Mouse (Mus musculus): ENCODE measurements around the gene Nos3.

Gene Nos3

DNA sequence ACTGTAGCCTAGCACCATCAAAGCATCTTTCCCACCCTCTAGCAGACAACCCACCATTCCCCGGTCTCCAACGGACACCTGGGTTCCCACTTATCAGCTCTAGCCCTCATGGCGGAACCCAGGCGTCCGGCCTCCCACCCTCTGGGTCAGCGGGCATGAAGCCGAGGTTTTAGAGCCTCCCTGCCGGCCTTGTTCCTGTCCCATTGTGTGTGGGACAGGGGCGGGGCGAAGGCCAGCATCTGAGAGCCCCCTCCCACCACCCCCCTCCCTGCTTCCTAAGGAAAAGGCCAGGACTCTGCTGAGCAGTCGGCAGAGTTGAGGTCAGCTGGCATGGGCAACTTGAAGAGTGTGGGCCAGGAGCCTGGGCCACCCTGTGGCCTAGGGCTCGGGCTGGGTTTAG lies at the start of gene Nos3:
Gene Nos3, plus strand, starts transcription at position 303 of the 400 bp plus-strand sequence.
- ChIA-PET CTCF (interaction anchor here in 2 of 4 experiments (0.7 to 6.6 kb wide), 6 partner anchors 13 to 1984 kb away, joined by 5 to 49 read pairs (median 10); partner anchors contain the start of gene Abcb8 (in 1 of the 2)), POLR2A (interaction anchor here in 3 of 4 experiments (0.6 to 3.1 kb wide), 7 partner anchors 12 to 189 kb away, joined by 3 to 12 read pairs (median 5); partner anchors contain the start of genes Abcb8 (in 1 of the 3) and Kcnh2 (in 1 of the 3))

GRCm38 (mm10) chr5:24319776-24320466 lies 44.7 kb upstream of the Nos3 start:
- POLR2A ChIA-PET: interaction anchor here in 3 of 4 experiments (0.6 to 1.4 kb wide), 19 partner anchors 10 to 476 kb away, joined by 3 to 7 read pairs (median 3); partner anchors contain the start of genes Abcb8 (in 1 of the 3), Fam126a (in 1 of the 3), Nupl2 (in 1 of the 3) and Tomm7 (in 1 of the 3)
- CTCF ChIA-PET: interaction anchor here (0.6 to 1.8 kb wide), 11 partner anchors 10 to 1315 kb away, joined by 3 to 10 read pairs (median 4); partner anchors contain the start of gene Abcb8 (in 1 of the 4)

DNA sequence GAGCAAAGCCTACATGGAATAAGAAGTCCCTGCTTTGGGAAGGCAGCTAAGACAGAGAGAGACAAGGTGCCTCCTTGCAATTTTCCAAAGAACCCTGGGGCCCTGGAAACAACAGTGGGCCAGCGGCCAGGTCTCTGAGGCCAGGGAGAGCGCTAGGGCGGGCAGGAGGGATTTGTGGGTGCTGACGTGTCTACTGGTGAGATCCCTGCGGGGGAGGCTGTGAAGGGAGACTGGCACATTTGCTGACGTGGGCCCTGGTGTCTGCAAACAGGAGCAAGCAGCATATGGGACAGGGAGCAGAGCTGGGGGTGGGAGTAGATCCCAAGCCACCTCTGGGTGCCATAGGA lies 44.2 kb upstream of the Nos3 start:
- POLR2A ChIA-PET: interaction anchor here in 3 of 4 experiments (0.6 to 2.1 kb wide), 14 partner anchors 9 to 476 kb away, joined by 3 to 5 read pairs (median 3); partner anchors contain the start of genes Abcb8 (in 1 of the 3), Kcnh2 (in 1 of the 3), Nupl2 (in 1 of the 3) and Tomm7 (in 1 of the 3)
- CTCF ChIA-PET: interaction anchor here (0.6 to 1.8 kb wide), 8 partner anchors 11 to 165 kb away, joined by 3 to 7 read pairs (median 4); no protein-coding TSS in a partner anchor

DNA sequence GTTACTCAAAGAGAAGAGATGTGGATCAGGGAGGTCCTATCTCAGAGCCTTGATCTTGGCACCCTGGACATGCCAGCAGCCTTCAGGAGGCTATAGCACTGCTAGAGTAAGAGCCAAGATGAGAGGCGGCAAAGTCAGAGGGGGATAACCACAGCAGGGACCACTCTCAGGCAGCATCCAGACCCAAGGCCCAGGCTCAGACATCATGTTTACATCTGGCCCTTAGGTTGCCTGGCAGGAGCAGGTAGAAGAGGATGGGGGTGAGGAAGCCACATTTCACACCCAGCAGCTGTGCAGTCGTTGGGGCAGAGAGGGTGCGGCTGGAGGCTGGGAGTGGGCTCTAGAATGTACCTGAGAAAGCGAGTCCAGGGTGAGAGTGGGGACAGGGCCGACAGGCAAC lies 43.7 kb upstream of the Nos3 start:
- POLR2A ChIA-PET: interaction anchor here in 2 of 4 experiments (0.8 to 2.1 kb wide), 5 partner anchors 9 to 47 kb away, joined by 3 to 5 read pairs (median 3); partner anchors contain the start of gene Kcnh2 (in 1 of the 2)
- CTCF ChIA-PET: interaction anchor here (0.6 to 1.8 kb wide), 6 partner anchors 11 to 163 kb away, joined by 3 to 7 read pairs (median 4); no protein-coding TSS in a partner anchor

GRCm38 (mm10) chr5:24321711-24322682 lies 42.6 kb upstream of the Nos3 start:
- CTCF ChIA-PET: interaction anchor here (0.6 to 2.4 kb wide), 10 partner anchors 9 to 329 kb away, joined by 3 to 8 read pairs (median 3); no protein-coding TSS in a partner anchor

DNA sequence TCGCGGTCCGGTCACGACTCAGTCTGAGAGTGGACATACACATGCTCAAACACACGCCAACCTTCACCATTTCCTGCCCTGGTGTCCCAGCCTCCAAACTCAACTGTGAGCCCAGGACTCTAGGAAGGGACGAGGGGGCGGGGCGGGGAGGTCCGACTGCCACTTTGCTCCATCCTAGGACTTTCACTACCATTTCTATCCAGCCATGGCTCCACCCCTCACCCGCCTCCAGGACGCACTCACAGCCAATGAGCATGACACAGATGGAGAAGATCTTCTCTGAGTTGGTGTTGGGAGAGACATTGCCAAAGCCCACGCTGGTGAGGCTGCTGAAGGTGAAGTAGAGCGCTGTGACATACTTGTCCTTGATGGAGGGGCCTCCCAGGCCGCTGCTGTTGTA lies 39.4 kb upstream of the Nos3 start:
- ChIA-PET POLR2A (interaction anchor here in 1 of 4 experiments (0.5 to 1.5 kb wide), 2 partner anchors 10 to 88 kb away, joined by 3 to 6 read pairs; partner anchors contain the start of gene Asic3), CTCF (interaction anchor here in 3 of 4 experiments (0.7 to 1.0 kb wide), 3 partner anchors 12 to 268 kb away, joined by 3 read pairs; no protein-coding TSS in a partner anchor)

More at GRCm38 (mm10) chr5:24321711-24322682, 42.6 kb upstream of the Nos3 start:
- POLR2A ChIA-PET: interaction anchor here in 2 of 4 experiments (0.6 to 2.1 kb wide), 7 partner anchors 14 to 65 kb away, joined by 3 to 5 read pairs (median 3); partner anchors contain the start of gene Kcnh2 (in 1 of the 2)

- POLR2A ChIA-PET: interaction anchor here in 1 of 4 experiments (0.6 to 1.5 kb wide), 2 partner anchors 9 kb away, joined by 3 to 6 read pairs; no protein-coding TSS in a partner anchor
Observed at GRCm38 (mm10) chr5:24326166-24326841, 38.3 kb upstream of the Nos3 start.

DNA sequence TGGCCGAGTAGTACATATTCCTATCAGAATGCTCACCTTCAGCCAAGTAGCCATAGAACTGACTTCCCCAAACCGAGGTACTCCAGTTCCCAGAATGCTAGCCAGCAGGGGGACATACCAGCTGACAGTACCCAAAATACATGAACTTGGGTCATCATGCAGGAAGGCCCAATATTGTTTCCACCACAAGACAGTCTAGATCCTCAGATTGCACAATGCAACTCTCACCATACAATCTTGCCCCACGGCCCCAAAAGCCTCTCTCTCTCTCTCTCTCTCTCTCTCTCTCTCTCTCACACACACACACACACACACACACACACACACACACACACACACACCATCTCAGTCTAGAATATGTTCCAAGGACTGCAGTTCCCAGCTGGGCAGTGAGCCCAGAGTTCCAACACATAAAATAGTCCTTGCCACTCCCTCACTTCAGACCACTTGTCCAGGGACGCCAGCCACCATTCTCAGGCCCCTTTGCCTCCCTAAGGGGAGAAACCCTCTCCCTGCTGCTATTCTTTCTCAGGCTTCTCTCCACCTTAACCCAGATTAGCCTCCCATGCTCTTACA lies 37.7 kb upstream of the Nos3 start:
- CTCF ChIA-PET: interaction anchor here in 2 of 4 experiments (0.7 to 1.6 kb wide), 2 partner anchors 9 to 64 kb away, joined by 4 to 5 read pairs; no protein-coding TSS in a partner anchor
- POLR2A ChIA-PET: interaction anchor here in 1 of 4 experiments (0.7 kb wide), 1 partner anchor 279 kb away, joined by 5 read pairs; no protein-coding TSS in a partner anchor

More at GRCm38 (mm10) chr5:24326166-24326841, 38.3 kb upstream of the Nos3 start:
- CTCF ChIA-PET: interaction anchor here in 3 of 4 experiments (0.7 to 1.0 kb wide), 3 partner anchors 11 to 64 kb away, joined by 3 to 5 read pairs (median 3); no protein-coding TSS in a partner anchor

GRCm38 (mm10) chr5:24328813-24329211 lies 35.8 kb upstream of the Nos3 start:
- CTCF ChIA-PET: interaction anchor here in 2 of 4 experiments (0.7 to 1.3 kb wide), 3 partner anchors 8 to 55 kb away, joined by 3 read pairs; no protein-coding TSS in a partner anchor
- POLR2A ChIA-PET: interaction anchor here in 2 of 4 experiments (1.2 to 2.0 kb wide), 3 partner anchors 19 to 59 kb away, joined by 3 to 7 read pairs (median 5); no protein-coding TSS in a partner anchor

- ChIA-PET POLR2A (interaction anchor here in 2 of 4 experiments (0.8 to 2.0 kb wide), 4 partner anchors 9 to 58 kb away, joined by 3 to 7 read pairs (median 4); no protein-coding TSS in a partner anchor), CTCF (interaction anchor here in 3 of 4 experiments (0.6 to 1.3 kb wide), 10 partner anchors 8 to 388 kb away, joined by 3 to 4 read pairs (median 3); partner anchors contain the start of gene Abcb8 (in 2 of the 3))
Observed at GRCm38 (mm10) chr5:24329212-24329964, 35.2 kb upstream of the Nos3 start.

DNA sequence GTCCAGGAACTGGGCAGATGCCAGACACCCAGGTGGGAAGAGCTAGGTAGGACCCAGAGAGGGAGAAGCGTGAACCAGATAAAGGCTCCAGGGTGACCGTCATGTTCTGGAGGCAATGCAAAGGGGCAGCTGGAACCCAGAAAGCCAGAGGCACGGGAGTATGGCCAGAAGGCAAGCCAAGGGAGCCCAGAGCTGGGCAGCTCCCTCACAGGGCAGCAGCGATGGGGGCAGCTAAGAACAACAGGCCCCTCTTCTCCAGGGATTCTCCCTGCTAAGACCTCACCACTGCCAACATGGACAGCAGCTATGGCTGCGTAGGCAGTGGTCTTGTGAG lies 34.7 kb upstream of the Nos3 start:
- POLR2A ChIA-PET: interaction anchor here in 2 of 4 experiments (0.8 to 2.0 kb wide), 3 partner anchors 10 to 22 kb away, joined by 3 to 7 read pairs (median 3); no protein-coding TSS in a partner anchor
- CTCF ChIA-PET: interaction anchor here in 3 of 4 experiments (0.6 to 2.0 kb wide), 9 partner anchors 31 to 388 kb away, joined by 3 to 5 read pairs (median 4); partner anchors contain the start of gene Abcb8 (in 2 of the 3)

DNA sequence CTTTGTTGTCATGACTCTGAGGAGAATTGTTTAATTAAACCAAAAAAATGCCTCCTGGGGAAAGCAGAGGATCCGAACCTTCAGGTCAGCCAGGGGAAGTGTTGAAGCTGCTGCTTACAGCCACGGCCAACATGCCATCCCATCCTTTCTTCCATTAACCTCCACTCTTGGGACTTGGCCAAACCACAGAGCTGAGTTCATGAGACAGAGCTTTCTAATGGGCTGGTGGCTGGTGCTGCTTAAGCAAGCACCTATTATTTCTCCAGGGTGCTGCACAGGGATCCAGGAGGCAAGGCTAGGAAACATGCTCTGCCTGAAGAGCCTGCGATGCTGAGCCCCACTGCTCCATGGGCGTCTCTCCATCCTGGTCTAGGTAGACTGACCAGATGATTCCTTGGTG lies 32.2 kb upstream of the Nos3 start:
- ChIA-PET CTCF (interaction anchor here in 2 of 4 experiments (0.6 to 1.2 kb wide), 3 partner anchors 25 to 92 kb away, joined by 3 to 4 read pairs (median 3); no protein-coding TSS in a partner anchor), POLR2A (interaction anchor here in 2 of 4 experiments (0.9 to 2.9 kb wide), 4 partner anchors 20 to 28 kb away, joined by 3 to 8 read pairs (median 3); partner anchors contain the start of gene Kcnh2 (in 1 of the 2))

GRCm38 (mm10) chr5:24334749-24335148 lies 29.9 kb upstream of the Nos3 start:
- ChIA-PET POLR2A (interaction anchor here in 3 of 4 experiments (0.5 to 3.6 kb wide), 12 partner anchors 10 to 217 kb away, joined by 3 to 21 read pairs (median 4); partner anchors contain the start of gene Kcnh2 (in 1 of the 3)), CTCF (interaction anchor here (0.8 to 4.1 kb wide), 16 partner anchors 12 to 195 kb away, joined by 3 to 65 read pairs (median 8); partner anchors contain the start of genes Abcb8 (in 1 of the 4), Atg9b (in 1 of the 4) and Kcnh2 (in 1 of the 4))

DNA sequence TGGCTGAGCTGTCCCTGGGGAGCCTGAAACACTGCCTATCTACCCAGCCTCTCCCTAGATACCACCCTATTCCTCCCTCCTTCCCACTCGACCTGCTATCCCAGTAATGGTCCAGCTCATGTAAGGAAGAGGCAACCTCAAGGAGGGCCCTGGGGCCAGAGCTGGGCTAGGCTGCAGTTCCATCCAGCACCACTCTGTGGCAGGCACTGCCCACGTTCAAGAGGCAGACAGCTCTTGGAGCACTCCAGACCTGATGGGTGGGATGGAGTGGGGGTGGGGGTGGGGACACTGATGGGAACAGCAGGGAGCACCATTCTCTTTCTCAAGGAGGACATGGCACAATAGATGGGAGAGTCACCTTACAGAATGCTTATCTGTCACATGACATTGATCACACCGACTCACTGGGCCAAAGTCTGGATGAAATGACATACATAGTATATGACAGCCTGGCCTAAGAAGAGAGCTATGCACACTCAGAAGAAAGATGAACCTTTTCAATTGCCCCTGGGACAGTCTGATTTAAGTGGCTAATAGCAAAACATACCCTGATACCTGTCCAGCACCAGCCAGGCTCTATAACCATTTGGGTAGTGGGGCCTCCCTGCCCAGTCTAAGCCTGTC lies 28.6 kb upstream of the Nos3 start:
- ChIA-PET CTCF (interaction anchor here (0.5 to 4.1 kb wide), 71 partner anchors 8 to 533 kb away, joined by 3 to 65 read pairs (median 5); partner anchors contain the start of genes Abcb8 (in 2 of the 4), Atg9b (in 2 of the 4), Kcnh2 (in 2 of the 4) and Nos3 (in 1 of the 4)), POLR2A (interaction anchor here in 3 of 4 experiments (0.5 to 3.6 kb wide), 36 partner anchors 9 to 395 kb away, joined by 3 to 21 read pairs (median 4); partner anchors contain the start of genes Abcb8 (in 1 of the 3), Fastk (in 1 of the 3), Kcnh2 (in 1 of the 3) and Wdr86 (in 1 of the 3))
